Mouse (Mus musculus) frontal cortex, adult 2 months (tissue): ENCODE measurements around the gene Ncoa6. TPM values are rescaled to one million over a fixed set of nuclear protein-coding genes. Genes with fewer than 3 reads are reported as not detected.

ENCODE experiments used
- DNase-seq, 2 experiments: peaks; one replicate each; pipeline ENCODE4 v3.0.0; 2022; ENCODE audit warnings: low spot score in 1 of 2; ENCODE audit errors: extremely low spot score in 1 of 2
- polyA plus RNA-seq: library from polyadenylated mRNA; depleted of rRNA; stranded (reverse); fragments of >200 nt; gene quantifications from 2 replicates; pipeline ENCODE4 v1.2.3, GENCODE M21; 2012; rRNA removed

Ncoa6 gene
- polyA plus RNA-seq, 1 experiment, result 45.3 TPM

DNA sequence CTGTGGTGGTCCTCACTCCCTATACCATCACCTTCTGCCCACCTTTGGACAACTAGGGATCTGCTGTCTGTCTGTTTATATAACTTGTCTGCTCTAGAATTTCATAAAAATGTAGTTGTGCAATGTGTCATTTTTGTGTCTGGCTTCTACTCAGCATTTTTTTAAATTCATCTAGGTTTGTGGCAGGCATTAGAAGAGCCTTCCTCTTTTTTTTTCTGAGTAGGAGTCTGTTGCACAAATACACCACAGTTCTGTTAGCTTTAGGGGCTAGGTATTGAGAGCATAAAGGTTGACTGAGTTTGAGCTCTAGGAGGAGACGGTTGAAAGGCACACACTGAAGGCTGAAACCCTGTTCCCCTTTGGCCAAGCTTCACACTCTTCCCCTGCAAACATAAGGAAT, 100.4 kb downstream of the Ncoa6 start:
- DNase-seq, result no peak

GRCm38 (mm10) chr2:155372451-155372850, 101.2 kb downstream of the Ncoa6 start:
- DNase-seq, result no peak

GRCm38 (mm10) chr2:155369333-155369883, 104.3 kb downstream of the Ncoa6 start:
- no peak for DNase-seq

DNA sequence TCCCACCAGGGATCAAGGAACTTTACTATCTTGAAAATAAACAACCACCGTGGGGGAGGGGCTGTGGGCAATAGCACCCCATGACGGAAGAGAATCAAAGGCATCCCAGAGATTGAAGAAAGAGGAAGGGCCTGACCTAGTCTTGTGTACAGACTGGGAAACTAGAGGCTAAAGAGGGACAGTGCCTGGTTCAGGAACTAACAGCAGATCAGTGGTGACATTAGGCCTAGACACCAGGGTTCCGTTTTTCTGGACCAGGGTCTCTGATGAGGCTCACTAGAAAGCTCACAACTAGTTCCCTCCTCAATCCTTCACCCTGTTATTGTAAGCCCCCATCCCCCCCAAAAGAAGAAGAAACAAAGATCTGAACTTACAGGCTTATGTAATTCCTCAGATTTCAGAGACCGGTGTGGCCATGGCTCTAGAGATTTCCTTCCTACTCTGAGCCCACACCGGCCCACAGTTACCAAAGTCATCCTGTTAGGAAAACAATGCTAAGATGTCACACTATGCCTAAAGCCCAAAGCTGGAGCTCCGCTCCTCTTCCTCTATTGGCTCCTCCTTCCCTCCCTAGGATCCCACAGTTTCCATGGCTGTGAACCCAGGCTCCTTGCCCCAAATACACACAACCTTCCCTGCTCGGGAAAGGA, 105.9 kb downstream of the Ncoa6 start:
- no peak for DNase-seq

DNA sequence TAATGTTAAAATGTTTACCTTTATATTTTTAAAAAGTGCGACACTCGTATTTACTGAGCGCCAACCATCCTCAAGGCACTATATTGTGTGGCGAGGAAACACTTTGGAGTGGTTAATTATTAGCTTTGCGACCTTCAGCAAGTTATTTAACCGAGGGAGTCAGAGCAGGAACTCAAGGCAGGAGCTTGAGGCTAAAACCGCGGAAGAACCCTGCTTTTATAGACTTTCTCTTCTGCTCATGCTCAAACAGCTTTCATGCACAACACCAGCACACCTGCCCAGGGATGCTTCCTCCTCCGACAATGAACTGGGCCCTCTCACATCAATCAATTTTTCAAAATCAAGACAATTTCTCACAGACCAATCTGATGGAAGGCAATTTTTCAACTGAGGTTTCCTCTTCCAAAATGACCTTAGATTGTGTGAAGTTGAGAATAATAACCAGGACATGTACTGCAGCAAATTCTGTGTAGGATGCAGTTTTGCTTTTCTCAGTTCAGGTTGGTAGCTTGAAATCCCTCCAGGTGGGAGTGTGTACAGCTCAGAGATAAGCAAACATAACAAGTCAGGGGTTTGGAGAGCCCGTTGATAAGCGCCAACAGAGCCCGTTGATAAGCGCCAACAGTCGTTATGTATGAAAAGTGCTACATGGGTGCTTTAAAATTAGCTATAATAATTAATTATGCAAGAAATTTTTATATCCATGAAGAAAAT, 115.9 kb downstream of the Ncoa6 start:
- DNase-seq, result peak in 1 of 2 experiments; percentile 43

DNA sequence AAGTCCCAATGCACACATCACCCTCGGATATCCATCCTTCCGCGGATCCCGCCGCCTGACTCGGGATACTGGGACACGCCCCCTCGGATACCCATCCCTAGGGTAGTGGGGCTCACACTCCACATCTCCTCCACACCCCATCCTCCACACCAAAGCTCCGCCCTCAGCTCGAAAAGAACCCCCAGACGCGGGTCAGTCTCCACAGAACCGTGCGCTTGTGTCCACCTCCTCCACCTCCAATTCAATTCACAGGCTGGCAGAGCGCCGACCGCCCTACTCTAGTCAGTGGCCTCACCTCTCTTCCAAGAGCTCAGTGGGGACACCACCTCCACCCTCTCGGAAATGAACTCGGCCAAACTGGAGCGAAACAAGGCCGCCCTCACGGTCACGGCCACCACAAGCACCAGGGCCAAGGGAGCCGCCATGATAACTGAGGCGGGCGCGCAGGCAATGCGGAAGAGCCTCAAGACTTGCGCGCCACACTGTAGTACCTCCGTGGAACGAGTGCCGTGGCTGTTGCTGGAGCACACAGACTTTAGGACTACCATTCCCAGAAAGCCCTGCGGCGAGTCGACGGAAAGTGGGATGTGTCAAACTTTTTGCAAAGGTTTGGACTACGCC, 116.6 kb downstream of the Ncoa6 start, which contains the start of gene Pigu:
TSS of gene Pigu (minus strand) at position 460 of the 621 bp plus-strand sequence.
- DNase-seq, result peak; percentile 95 to 98

- no peak for DNase-seq
Observed at GRCm38 (mm10) chr2:155354402-155354801, 119.3 kb downstream of the Ncoa6 start.

DNA sequence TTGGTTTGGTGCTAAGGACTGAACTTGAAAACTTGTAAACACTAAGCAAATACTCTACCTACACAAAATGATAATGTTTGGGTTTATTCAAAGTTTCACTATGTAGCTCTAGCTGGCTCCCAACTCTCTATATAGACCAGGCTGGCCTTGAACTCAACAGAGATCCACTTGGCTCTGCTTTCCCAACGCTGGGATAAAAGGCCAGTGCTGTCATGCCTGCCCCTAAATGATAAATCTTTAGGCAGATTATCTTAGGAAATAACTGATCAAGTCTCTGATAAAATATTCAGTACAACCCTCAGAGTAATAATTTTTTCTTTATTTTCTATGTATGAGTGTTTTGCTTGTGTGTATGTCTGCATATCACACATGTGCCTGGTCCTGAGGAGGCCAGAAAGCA, 127.0 kb downstream of the Ncoa6 start:
- no peak for DNase-seq

Other genes starting within 250 kb of the Ncoa6 start
- gene Dynlrb1, start 237.4 kb downstream of the Ncoa6 start, polyA plus RNA-seq, result 830 and 929 TPM in 2 replicates
- 387 and 406 TPM in 2 replicates for gene Map1lc3a, start 197.6 kb downstream of the Ncoa6 start, polyA plus RNA-seq
- gene Pigu, start 116.5 kb downstream of the Ncoa6 start, polyA plus RNA-seq, result 37.6 and 38.3 TPM in 2 replicates
- 138 and 165 TPM in 2 replicates for gene Trp53inp2, start 92.8 kb downstream of the Ncoa6 start, polyA plus RNA-seq
- 65.9 and 66.7 TPM in 2 replicates for gene Acss2, start 44.1 kb upstream of the Ncoa6 start, polyA plus RNA-seq
- 206 and 237 TPM in 2 replicates for gene Ggt7, start 44.3 kb upstream of the Ncoa6 start, polyA plus RNA-seq
- gene Gss, start 118.9 kb upstream of the Ncoa6 start, polyA plus RNA-seq, result 13.9 and 15.4 TPM in 2 replicates
- 5.8 and 6.0 TPM in 2 replicates for gene Myh7b, start 137.3 kb upstream of the Ncoa6 start, polyA plus RNA-seq
- gene Trpc4ap, start 218.5 kb upstream of the Ncoa6 start, polyA plus RNA-seq, result 152 and 159 TPM in 2 replicates